Mouse (Mus musculus) liver, adult 2 months (tissue): Measurements from ENCODE around the gene Kmt2d. TPM values are rescaled to one million over a fixed set of nuclear protein-coding genes. Genes with fewer than 3 reads are reported as not detected.
A peak's percentile ranks its signal among the peaks of the same experiment; 100 is the strongest.

Experiments
- DNase-seq: peaks from one replicate; pipeline ENCODE4 v3.0.0-alpha.2; 2011; ENCODE audit warnings: low read depth, low spot score; ENCODE audit errors: extremely low read depth
- H3K27ac ChIP-seq: fragments of 200-500 bp; replicated peaks from 2 replicates; pipeline ENCODE4 v1.5.1; 2012; ENCODE audit warnings: low read depth, mild to moderate bottlenecking, control low read depth, inconsistent platforms, low read length; ENCODE audit not compliant: insufficient read depth
- H3K27me3 ChIP-seq: fragments of 200-500 bp; 2 replicates; pipeline ENCODE4 v1.6.1; 2012; ENCODE audit warnings: mild to moderate bottlenecking, moderate library complexity, low read length, inconsistent platforms; ENCODE audit not compliant: control insufficient read depth, insufficient read depth
- H3K36me3 ChIP-seq: fragments of 200-500 bp; 2 replicates; pipeline ENCODE4 v1.6.1; 2012; ENCODE audit warnings: low read length, inconsistent platforms; ENCODE audit not compliant: control insufficient read depth, insufficient read depth
- H3K4me1 ChIP-seq: fragments of 200-500 bp; 2 replicates; pipeline ENCODE4 v1.6.1; 2011; ENCODE audit warnings: low read length; ENCODE audit not compliant: control insufficient read depth, insufficient read depth
- H3K4me3 ChIP-seq: fragments of 200-500 bp; 2 replicates; pipeline ENCODE4 v1.5.1; 2011; ENCODE audit warnings: low read depth, mild to moderate bottlenecking, control low read depth, low read length, moderate library complexity; ENCODE audit not compliant: insufficient read depth
- H3K79me2 ChIP-seq: fragments of 200-500 bp; 2 replicates; pipeline ENCODE4 v1.6.1; 2012; ENCODE audit warnings: inconsistent platforms, mild to moderate bottlenecking, low read length, moderate library complexity; ENCODE audit not compliant: control insufficient read depth, insufficient read depth
- H3K9ac ChIP-seq: fragments of 200-500 bp; 2 replicates; pipeline ENCODE4 v1.6.1; 2012; ENCODE audit warnings: low read depth, mild to moderate bottlenecking, control low read depth, inconsistent platforms, low read length
- CTCF ChIP-seq: fragments of 200-500 bp; IDR thresholded peaks from 2 replicates; pipeline ENCODE4 v1.5.1; 2011; ENCODE audit warnings: low read depth, low read length, control low read depth
- POLR2A ChIP-seq: fragments of 200-500 bp; IDR thresholded peaks from 2 replicates; pipeline ENCODE4 v1.6.1; 2011; ENCODE audit warnings: low read length, control low read depth; ENCODE audit not compliant: insufficient read depth; ENCODE audit errors: extremely low read depth
- WGBS: fragments of 180-500 bp; shearing (Covaris S2); methylation state at CpG from one replicate; pipeline ENCODE4 v1.1.7; 2018; 5-methylcytosine and 5-hydroxymethylcytosine counted together
- polyA plus RNA-seq: library from polyadenylated mRNA; depleted of rRNA; stranded (reverse); fragments of >200 nt; gene quantifications from 2 replicates; pipeline ENCODE4 v1.2.3, GENCODE M21; 2012
- total RNA-seq: library from RNA; depleted of rRNA; stranded (reverse); fragments of >200 nt; gene quantifications from 2 replicates; pipeline ENCODE4 v1.2.3, GENCODE M21; 2014

The Kmt2d gene
- total and polyA plus RNA-seq, 2 experiments = 6.6 to 10.3 TPM

- DNase-seq = no peak
- H3K4me3 ChIP-seq = no peak overlapping the region
Observed at GRCm38 (mm10) chr15:98832161-98833058, 38.6 kb downstream of the Kmt2d start.

GRCm38 (mm10) chr15:98831684-98832035, 39.3 kb downstream of the Kmt2d start:
- peaks cover 20% of the 10 kb centered on the region for H3K36me3 ChIP-seq
- H3K4me1 ChIP-seq = no peaks in the 10 kb centered on the region; the same call in 1 of the 2 replicates
- H3K27ac ChIP-seq = peak overlapping the region; percentile 75
- TF ChIP-seq CTCF (no peak), POLR2A (no peak)
- H3K4me3 ChIP-seq = peak overlapping the region; percentile 10
- DNase-seq = no peak
- 3% methylated on average over 9 of the region's 9 CpGs for WGBS
- peaks cover 16% of the 10 kb centered on the region; the same call in 1 of the 2 replicates for H3K79me2 ChIP-seq
- peak overlapping the region; percentile 50; the same call in 1 of the 2 replicates for H3K9ac ChIP-seq
- no peaks in the 10 kb centered on the region for H3K27me3 ChIP-seq

More at GRCm38 (mm10) chr15:98832161-98833058, 38.6 kb downstream of the Kmt2d start:
- WGBS = 69% methylated on average over 12 of the region's 12 CpGs
- H3K27ac ChIP-seq = no peak overlapping the region; the same call in 1 of the 2 replicates
- peaks cover 16% of the 10 kb centered on the region; the same call in 1 of the 2 replicates for H3K79me2 ChIP-seq
- TF ChIP-seq POLR2A (no peak), CTCF (no peak)
- H3K36me3 ChIP-seq = peaks cover 26% of the 10 kb centered on the region
- no peaks in the 10 kb centered on the region; the same call in 1 of the 2 replicates for H3K4me1 ChIP-seq
- H3K9ac ChIP-seq = no peak overlapping the region
- no peaks in the 10 kb centered on the region for H3K27me3 ChIP-seq

- H3K79me2 ChIP-seq = peaks cover 16% of the 10 kb centered on the region; the same call in 1 of the 2 replicates
- peak within 1 kb of the TSS; percentile 83 for H3K4me3 ChIP-seq
- H3K36me3 ChIP-seq = peaks cover 14% of the 10 kb centered on the region
- under 1% methylated on average over 61 of the region's 66 CpGs for WGBS
- H3K27ac ChIP-seq = peak within 1 kb of the TSS; percentile 75
- H3K9ac ChIP-seq = peak within 1 kb of the TSS; percentile 83
- no peaks in the 10 kb centered on the region; the same call in 1 of the 2 replicates for H3K4me1 ChIP-seq
- peak; percentile 82 for DNase-seq
- no peaks in the 10 kb centered on the region for H3K27me3 ChIP-seq
- TF ChIP-seq POLR2A (peak; percentile 47; the same call in 1 of the 2 replicates), CTCF (peak; percentile 39)
Observed at GRCm38 (mm10) chr15:98830736-98831683, 40.0 kb downstream of the Kmt2d start, which contains the start of gene Prkag1. TSS of gene Prkag1 (minus strand) at chr15:98831521.

- no peak overlapping the region for H3K9ac ChIP-seq
- TF ChIP-seq CTCF = no peak
- TF ChIP-seq POLR2A = no peak
- DNase-seq = no peak
- H3K4me1 ChIP-seq = no peaks in the 10 kb centered on the region; the same call in 1 of the 2 replicates
- no peaks in the 10 kb centered on the region for H3K27me3 ChIP-seq
- 90% methylated on average over 7 of the region's 7 CpGs for WGBS
- no peak overlapping the region for H3K4me3 ChIP-seq
- peaks cover 19% of the 10 kb centered on the region; the same call in 1 of the 2 replicates for H3K79me2 ChIP-seq
- H3K36me3 ChIP-seq = peaks cover 16% of the 10 kb centered on the region; the same call in 1 of the 2 replicates
- H3K27ac ChIP-seq = no peak overlapping the region
Observed at GRCm38 (mm10) chr15:98827611-98828011, 43.4 kb downstream of the Kmt2d start.

GRCm38 (mm10) chr15:98823434-98823833, 47.6 kb downstream of the Kmt2d start:
- H3K9ac ChIP-seq = no peak overlapping the region
- no peak overlapping the region for H3K4me3 ChIP-seq
- 83% methylated on average over 3 of the region's 3 CpGs for WGBS
- peaks cover 7% of the 10 kb centered on the region; the same call in 1 of the 2 replicates for H3K79me2 ChIP-seq
- no peaks in the 10 kb centered on the region for H3K27me3 ChIP-seq
- H3K36me3 ChIP-seq = peaks cover 28% of the 10 kb centered on the region
- no peak for DNase-seq
- peak; percentile 32 for TF ChIP-seq CTCF
- no peak for TF ChIP-seq POLR2A
- no peak overlapping the region for H3K27ac ChIP-seq
- H3K4me1 ChIP-seq = no peaks in the 10 kb centered on the region
